Mouse (Mus musculus) small intestine, adult 2 months (tissue): ENCODE data around the gene Nipsnap3a.

Experiments used
- CTCF ChIP-seq: fragments of 200-500 bp; IDR thresholded peaks from 2 replicates; pipeline ENCODE4 v1.5.1; 2012; ENCODE audit warnings: low read depth, mild to moderate bottlenecking, control low read depth, inconsistent platforms, low read length, moderate library complexity, mixed read lengths; ENCODE audit not compliant: insufficient replicate concordance, insufficient read length; ENCODE audit errors: extremely low read depth
- POLR2A ChIP-seq: fragments of 200-500 bp; IDR thresholded peaks from 2 replicates; pipeline ENCODE4 v1.6.1; 2012; ENCODE audit warnings: low read depth, mild to moderate bottlenecking, control low read depth, inconsistent platforms, low read length, moderate library complexity

- TF ChIP-seq CTCF: no peak
- TF ChIP-seq POLR2A: no peak
These were observed 25.3 kb downstream of the Nipsnap3a start for GRCm38 (mm10) chr4:53014421-53014820.
